Mouse (Mus musculus): ENCODE data around the gene Pld4. TPM values are rescaled to one million over a fixed set of nuclear protein-coding genes. Genes with fewer than 3 reads are reported as not detected.

Gene Pld4
- polyA plus RNA-seq (2017; shearing (Covaris generic)) = 1 to 10 TPM; 1.7 to 7.2 TPM

GRCm38 (mm10) chr12:112760154-112760926 is at the start of gene Pld4:
Gene Pld4 (plus strand): TSS chr12:112760655.
- no peak for ATAC-seq

GRCm38 (mm10) chr12:112713984-112714383 is 46.5 kb upstream of the Pld4 start:
- ATAC-seq = no peak

GRCm38 (mm10) chr12:112717140-112717539 is 43.3 kb upstream of the Pld4 start:
- ATAC-seq = peak; percentile 42

GRCm38 (mm10) chr12:112718995-112719394 is 41.5 kb upstream of the Pld4 start:
- no peak for ATAC-seq

- ATAC-seq = no peak
Measured at GRCm38 (mm10) chr12:112720216-112720615, 40.2 kb upstream of the Pld4 start, which contains the start of gene Cep170b. Gene Cep170b (plus strand): TSS chr12:112720455.

- ATAC-seq = no peak
Measured at GRCm38 (mm10) chr12:112720890-112721423, 39.5 kb upstream of the Pld4 start.

GRCm38 (mm10) chr12:112721424-112722239 is 38.8 kb upstream of the Pld4 start:
- peak; percentile 56 for ATAC-seq

- ATAC-seq = peak; percentile 43
Measured at GRCm38 (mm10) chr12:112722240-112723027, 38.0 kb upstream of the Pld4 start.

GRCm38 (mm10) chr12:112723028-112723330 is 37.5 kb upstream of the Pld4 start:
- no peak for ATAC-seq

GRCm38 (mm10) chr12:112723445-112723844 is 37.0 kb upstream of the Pld4 start:
- ATAC-seq = no peak

- ATAC-seq = peak; percentile 71
Measured at GRCm38 (mm10) chr12:112724077-112724805, 36.2 kb upstream of the Pld4 start.

- no peak for ATAC-seq
Measured at GRCm38 (mm10) chr12:112727801-112728200, 32.7 kb upstream of the Pld4 start.

GRCm38 (mm10) chr12:112730808-112731207 is 29.6 kb upstream of the Pld4 start:
- ATAC-seq = no peak

GRCm38 (mm10) chr12:112732591-112732990 is 27.9 kb upstream of the Pld4 start:
- ATAC-seq = no peak

- no peak for ATAC-seq
Measured at GRCm38 (mm10) chr12:112734108-112734820, 26.2 kb upstream of the Pld4 start.

GRCm38 (mm10) chr12:112734881-112735655 is 25.4 kb upstream of the Pld4 start:
- ATAC-seq = no peak

- no peak for ATAC-seq
Measured at GRCm38 (mm10) chr12:112735896-112736635, 24.4 kb upstream of the Pld4 start.

- no peak for ATAC-seq
Measured at GRCm38 (mm10) chr12:112736636-112736925, 23.9 kb upstream of the Pld4 start.

GRCm38 (mm10) chr12:112737081-112737480 is 23.4 kb upstream of the Pld4 start:
- no peak for ATAC-seq

- no peak for ATAC-seq
Measured at GRCm38 (mm10) chr12:112737761-112738160, 22.7 kb upstream of the Pld4 start.

All from CD4-positive, CD25-positive, alpha-beta regulatory T cell, adult 4 months (primary cell).